ENCODE assay signal across 7 mouse cellular contexts in the genomic region with DNA sequence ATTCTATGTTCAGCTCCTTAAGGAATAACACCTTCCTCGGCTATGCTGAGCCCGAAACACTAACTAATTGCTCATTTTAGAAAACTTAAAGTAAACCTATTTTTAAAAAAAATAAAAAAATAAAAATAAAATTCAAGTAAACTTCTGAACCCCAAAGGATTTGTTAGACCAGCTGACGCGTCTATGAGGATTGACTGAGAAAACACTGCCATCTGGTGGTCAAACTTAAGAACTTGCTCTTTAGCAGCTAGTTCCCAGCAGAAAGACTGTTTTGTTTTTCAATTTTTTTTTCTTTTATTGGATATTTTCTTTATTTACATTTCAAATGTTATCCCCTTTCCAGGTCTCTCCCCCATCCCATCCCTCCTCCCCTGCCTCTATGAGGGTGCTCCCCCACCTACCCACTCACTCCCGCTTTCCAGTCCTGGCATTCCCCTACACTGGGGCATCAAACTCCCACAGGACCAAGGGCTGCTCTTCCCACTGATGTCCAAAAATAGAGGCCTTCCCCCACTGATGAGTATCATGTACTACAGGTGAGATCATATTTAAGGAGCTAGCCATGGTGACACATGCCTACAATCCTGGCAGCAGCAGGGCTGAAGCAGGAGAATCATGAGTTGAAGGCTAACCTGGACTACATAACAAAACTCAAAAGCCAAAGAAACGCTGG. TPM values are rescaled to one million over a fixed set of nuclear protein-coding genes. Genes with fewer than 3 reads are reported as not detected.
A peak's percentile ranks its signal among the peaks of the same experiment; 100 is the strongest.
DNase-seq lines count a peak whose midpoint lies in the region; ATAC-seq and TF ChIP-seq lines count a peak whose summit lies in the region.

No protein-coding gene starts in this region.

- peaks cover 0 to 6% of the 10 kb centered on the region in 2 experiments; a peak in 2 of 4 replicates for H3K27me3 ChIP-seq in MEL (ENCODE audit: control insufficient read depth in 1 of 2, insufficient read depth in 2 of 2, low read length in 2 of 2)
- H3K27me3 ChIP-seq in liver, postnatal 0 days (ENCODE audit: insufficient read depth, low read length) = no peaks in the 10 kb centered on the region

- TF ChIP-seq POLR2A in MEL (IDR thresholded peaks at IDR 0.05; ENCODE audit: control insufficient read depth in 1 of 2, insufficient read depth in 1 of 2, low read depth in 1 of 2, low read length in 2 of 2, poor library complexity in 1 of 2) = no peak

- peak; percentile 30 for DNase-seq in kidney, postnatal 14 days
- DNase-seq in kidney, adult 18-20 months = no peak
- DNase-seq in MEL (ENCODE audit: low read depth, low spot score) = peak; percentile 71
- peak; percentile 84 for DNase-seq in embryo, embryonic 10 days (ENCODE audit: low spot score)
- DNase-seq in liver, postnatal 0 days = no peak
- peak; percentile 40 for DNase-seq in skeletal muscle tissue, adult 2 months (ENCODE audit: low read depth, low spot score)
- no peak for DNase-seq in urinary bladder, postnatal 10 days (ENCODE audit: low spot score)

- peak; percentile 36 to 66 (median 56) for TF ChIP-seq CTCF in MEL (IDR thresholded peaks at IDR 0.05 in 2 of 3, conservative IDR thresholded peaks at IDR 0.05 in 1 of 3; ENCODE audit: control insufficient read depth in 1 of 3, insufficient read depth in 1 of 3, low read depth in 2 of 3, low read length in 3 of 3, poor library complexity in 1 of 3, severe bottlenecking in 1 of 3)
- TF ChIP-seq CTCF in liver, postnatal 0 days (IDR thresholded peaks at IDR 0.05; ENCODE audit: low read depth) = peak; percentile 71

- no peak overlapping the region for H3K27ac ChIP-seq in MEL (ENCODE audit: control insufficient read depth, low read depth, low read length)
- no peak overlapping the region for H3K27ac ChIP-seq in liver, postnatal 0 days (ENCODE audit: low read depth)

- TF ChIP-seq RAD21 in MEL (IDR thresholded peaks at IDR 0.05; ENCODE audit: low read depth, low read length) = peak; percentile 71

- 22% methylated on average over 6 of the region's 6 CpGs for WGBS in liver, postnatal 0 days (ENCODE audit: insufficient replicate concordance)

- H3K4me2 ChIP-seq in liver, postnatal 0 days (ENCODE audit: low read depth, low read length) = no peak overlapping the region

- no peaks in the 10 kb centered on the region for H3K9me3 ChIP-seq in MEL (replicated peaks; ENCODE audit: insufficient read depth, low read length)
- H3K9me3 ChIP-seq in liver, postnatal 0 days (ENCODE audit: low read length) = no peaks in the 10 kb centered on the region

- no peaks in the 10 kb centered on the region for H3K79me2 ChIP-seq in MEL (ENCODE audit: control insufficient read depth, insufficient read depth, low read length, poor library complexity)

- no peak overlapping the region for H3K9ac ChIP-seq in MEL (ENCODE audit: control insufficient read depth, low read depth, low read length, poor library complexity, severe bottlenecking)
- no peak overlapping the region for H3K9ac ChIP-seq in liver, postnatal 0 days (replicated peaks)

- peaks cover 0 to 3% of the 10 kb centered on the region in 2 experiments; a peak in 1 of 4 replicates for H3K36me3 ChIP-seq in MEL (ENCODE audit: control insufficient read depth in 1 of 2, insufficient read depth in 2 of 2, low read length in 2 of 2)
- H3K36me3 ChIP-seq in liver, postnatal 0 days (replicated peaks; ENCODE audit: insufficient read depth, low read length) = no peaks in the 10 kb centered on the region

- no peaks in the 10 kb centered on the region; a peak in 1 of 4 replicates for H3K4me1 ChIP-seq in MEL (ENCODE audit: control insufficient read depth in 1 of 2, insufficient read depth in 2 of 2, low read length in 2 of 2)
- H3K4me1 ChIP-seq in liver, postnatal 0 days (ENCODE audit: insufficient read depth) = no peaks in the 10 kb centered on the region

- TF ChIP-seq EP300 in MEL (IDR thresholded peaks at IDR 0.05; ENCODE audit: low read depth in 1 of 2, low read length in 2 of 2) = no peak
- no peak for TF ChIP-seq EP300 in liver, postnatal 0 days (IDR thresholded peaks at IDR 0.05; ENCODE audit: low read depth)

- ATAC-seq in liver, postnatal 0 days = no peak

- no peak overlapping the region for H3K4me3 ChIP-seq in MEL (ENCODE audit: control insufficient read depth in 1 of 2, insufficient read depth in 1 of 2, low read depth in 2 of 2, low read length in 2 of 2)
- H3K4me3 ChIP-seq in liver, postnatal 0 days (ENCODE audit: low read depth, low read length) = no peak overlapping the region

TF ChIP-seq in MEL, 35 proteins besides CTCF, POLR2A, EP300 and RAD21:
- TF ChIP-seq TBP (IDR thresholded peaks at IDR 0.05; ENCODE audit: low read depth, low read length) (no peak), USF2 (IDR thresholded peaks at IDR 0.05; ENCODE audit: borderline replicate concordance in 1 of 2, insufficient read depth in 1 of 2, low read depth in 1 of 2, low read length in 2 of 2) (no peak), MAZ (IDR thresholded peaks at IDR 0.05; ENCODE audit: low read depth, low read length) (no peak), GABPA (IDR thresholded peaks at IDR 0.05; ENCODE audit: low read depth, low read length) (no peak), POLR2AphosphoS5 (IDR thresholded peaks at IDR 0.05; ENCODE audit: borderline replicate concordance, low read depth, low read length) (no peak), ETS1 (IDR thresholded peaks at IDR 0.05; ENCODE audit: low read depth, low read length) (no peak), MAFK (IDR thresholded peaks at IDR 0.05; ENCODE audit: borderline replicate concordance, low read depth, low read length) (no peak), MYB (IDR thresholded peaks at IDR 0.05; ENCODE audit: low read depth, low read length) (no peak), TCF12 (IDR thresholded peaks at IDR 0.05; ENCODE audit: low read depth, low read length) (no peak), ZC3H11A (IDR thresholded peaks at IDR 0.05; ENCODE audit: low read depth, low read length) (peak; percentile 53), POLR2AphosphoS2 (IDR thresholded peaks at IDR 0.05; ENCODE audit: low read length) (no peak), GATA1 (IDR thresholded peaks at IDR 0.05; ENCODE audit: low read depth, low read length) (no peak), ZKSCAN1 (IDR thresholded peaks at IDR 0.05; ENCODE audit: low read depth, low read length) (no peak), HCFC1 (IDR thresholded peaks at IDR 0.05; ENCODE audit: low read depth, low read length) (no peak), UBTF (IDR thresholded peaks at IDR 0.05; ENCODE audit: borderline replicate concordance, insufficient read depth, low read depth, low read length) (no peak), KAT2A (conservative IDR thresholded peaks at IDR 0.05; ENCODE audit: low read depth, low read length) (no peak), MEF2A (IDR thresholded peaks at IDR 0.05; ENCODE audit: extremely low read depth, insufficient replicate concordance, low read depth, low read length, poor library complexity, severe bottlenecking) (no peak), ZNF384 (IDR thresholded peaks at IDR 0.05; ENCODE audit: low read depth, low read length) (no peak), MYC (IDR thresholded peaks at IDR 0.05; ENCODE audit: low read depth, low read length) (no peak), CHD2 (IDR thresholded peaks at IDR 0.05; ENCODE audit: low read length) (no peak), SMC3 (IDR thresholded peaks at IDR 0.05; ENCODE audit: low read depth, low read length) (peak; percentile 72), USF1 (IDR thresholded peaks at IDR 0.05; ENCODE audit: low read depth, low read length) (peak; percentile 54)

RNA-seq across cellular contexts. Expression of gene Saxo1, which starts 3.0 kb away (rescaled TPM):
- total RNA-seq in MEL (2012; rRNA removed) = not detected in 2 replicates
- polyA plus RNA-seq in MEL (2012; ENCODE audit: insufficient read depth in 1 of 2, insufficient read length in 2 of 2, low read depth in 1 of 2, low replicate concordance in 2 of 2, missing spikeins in 1 of 2) = not detected
- polyA plus RNA-seq in liver, postnatal 0 days (2015; fragmentation: Nextera tagmentation; extraction: Ambion mirVana) = not detected in 2 replicates

RNA-seq across cellular contexts. Expression of gene Rraga, which starts 20.3 kb away (rescaled TPM):
- 9.6 and 11.0 TPM in 2 replicates for total RNA-seq in MEL (2012; rRNA removed)
- polyA plus RNA-seq in MEL (2012; ENCODE audit: insufficient read depth in 1 of 2, insufficient read length in 2 of 2, low read depth in 1 of 2, low replicate concordance in 2 of 2, missing spikeins in 1 of 2) = 100 to 1,000 TPM in 1 of 2 experiments, 10 to 100 TPM in 1; 68.7 to 182 TPM
- polyA plus RNA-seq in liver, postnatal 0 days (2015; fragmentation: Nextera tagmentation; extraction: Ambion mirVana) = 29.3 and 36.4 TPM in 2 replicates

RNA-seq across cellular contexts. Expression of gene Haus6, which starts 56.7 kb away (rescaled TPM):
- total RNA-seq in MEL (2012; rRNA removed) = 31.8 and 41.3 TPM in 2 replicates
- polyA plus RNA-seq in MEL (2012; ENCODE audit: insufficient read depth in 1 of 2, insufficient read length in 2 of 2, low read depth in 1 of 2, low replicate concordance in 2 of 2, missing spikeins in 1 of 2) = 10 to 100 TPM in 1 of 2 experiments, not detected in 1; 22.1 TPM
- 4.4 and 5.9 TPM in 2 replicates for polyA plus RNA-seq in liver, postnatal 0 days (2015; fragmentation: Nextera tagmentation; extraction: Ambion mirVana)

Comparison
In these comparisons a context has a peak if more than half of its experiments do, and no peak if none do; other contexts are left out.
1. DNase-seq: peak in kidney, postnatal 14 days (single experiment), MEL (single experiment), embryo, embryonic 10 days (single experiment) and skeletal muscle tissue, adult 2 months (single experiment); none in kidney, adult 18-20 months (single experiment), liver, postnatal 0 days (single experiment) and urinary bladder, postnatal 10 days (single experiment).